Mouse (Mus musculus): Measurements from ENCODE around the gene Zdhhc22. TPM values are rescaled to one million over a fixed set of nuclear protein-coding genes. Genes with fewer than 3 reads are reported as not detected.

The Zdhhc22 gene
- polyA plus RNA-seq, 1 experiment: not detected

- H3K9ac ChIP-seq (ENCODE audit: low read depth, poor library complexity, severe bottlenecking): no peak overlapping the region
- H3K9me3 ChIP-seq (replicated peaks; ENCODE audit: control insufficient read depth, insufficient read depth, low read length, poor library complexity, severe bottlenecking): no peaks in the 10 kb centered on the region
- H3K27me3 ChIP-seq (ENCODE audit: control insufficient read depth, insufficient read depth, low read length, poor library complexity, severe bottlenecking): no peaks in the 10 kb centered on the region
- TF ChIP-seq EP300 (IDR thresholded peaks at IDR 0.05; ENCODE audit: insufficient read depth, low read depth, low read length) (no peak), CTCF (IDR thresholded peaks at IDR 0.05; ENCODE audit: low read depth, low read length) (no peak), POLR2A (IDR thresholded peaks at IDR 0.05; ENCODE audit: insufficient read depth, low read length) (no peak)
- H3K36me3 ChIP-seq (ENCODE audit: control insufficient read depth, insufficient read depth, low read length, poor library complexity, severe bottlenecking): peaks cover 31% of the 10 kb centered on the region
- no peak overlapping the region for H3K4me3 ChIP-seq (ENCODE audit: low read depth, low read length)
- no peaks in the 10 kb centered on the region for H3K4me1 ChIP-seq (ENCODE audit: control insufficient read depth, insufficient read depth, low read length)
- no peak overlapping the region for H3K27ac ChIP-seq (ENCODE audit: insufficient read depth, low read length)
Measured at GRCm38 (mm10) chr12:86965237-86965799, 24.9 kb downstream of the Zdhhc22 start.

- H3K4me1 ChIP-seq (ENCODE audit: control insufficient read depth, insufficient read depth, low read length): no peaks in the 10 kb centered on the region
- H3K27ac ChIP-seq (ENCODE audit: insufficient read depth, low read length): no peak overlapping the region
- TF ChIP-seq EP300 (IDR thresholded peaks at IDR 0.05; ENCODE audit: insufficient read depth, low read depth, low read length) (no peak), CTCF (IDR thresholded peaks at IDR 0.05; ENCODE audit: low read depth, low read length) (no peak), POLR2A (IDR thresholded peaks at IDR 0.05; ENCODE audit: insufficient read depth, low read length) (no peak)
- no peak overlapping the region for H3K9ac ChIP-seq (ENCODE audit: low read depth, poor library complexity, severe bottlenecking)
- no peaks in the 10 kb centered on the region for H3K27me3 ChIP-seq (ENCODE audit: control insufficient read depth, insufficient read depth, low read length, poor library complexity, severe bottlenecking)
- peaks cover 39% of the 10 kb centered on the region for H3K36me3 ChIP-seq (ENCODE audit: control insufficient read depth, insufficient read depth, low read length, poor library complexity, severe bottlenecking)
- H3K9me3 ChIP-seq (replicated peaks; ENCODE audit: control insufficient read depth, insufficient read depth, low read length, poor library complexity, severe bottlenecking): no peaks in the 10 kb centered on the region
- no peak overlapping the region for H3K4me3 ChIP-seq (ENCODE audit: low read depth, low read length)
Measured at GRCm38 (mm10) chr12:86964278-86965057, 25.8 kb downstream of the Zdhhc22 start.

- H3K27ac ChIP-seq (ENCODE audit: insufficient read depth, low read length): no peak overlapping the region
- H3K36me3 ChIP-seq (ENCODE audit: control insufficient read depth, insufficient read depth, low read length, poor library complexity, severe bottlenecking): peaks cover 49% of the 10 kb centered on the region
- no peaks in the 10 kb centered on the region for H3K4me1 ChIP-seq (ENCODE audit: control insufficient read depth, insufficient read depth, low read length)
- no peak overlapping the region for H3K4me3 ChIP-seq (ENCODE audit: low read depth, low read length)
- H3K9ac ChIP-seq (ENCODE audit: low read depth, poor library complexity, severe bottlenecking): no peak overlapping the region
- TF ChIP-seq POLR2A (IDR thresholded peaks at IDR 0.05; ENCODE audit: insufficient read depth, low read length): no peak
- TF ChIP-seq CTCF (IDR thresholded peaks at IDR 0.05; ENCODE audit: low read depth, low read length): no peak
- no peaks in the 10 kb centered on the region for H3K27me3 ChIP-seq (ENCODE audit: control insufficient read depth, insufficient read depth, low read length, poor library complexity, severe bottlenecking)
- H3K9me3 ChIP-seq (replicated peaks; ENCODE audit: control insufficient read depth, insufficient read depth, low read length, poor library complexity, severe bottlenecking): no peaks in the 10 kb centered on the region
Measured at GRCm38 (mm10) chr12:86961589-86962344, 28.5 kb downstream of the Zdhhc22 start.

- H3K9ac ChIP-seq (ENCODE audit: low read depth, poor library complexity, severe bottlenecking): no peak overlapping the region
- H3K36me3 ChIP-seq (ENCODE audit: control insufficient read depth, insufficient read depth, low read length, poor library complexity, severe bottlenecking): peaks cover 56% of the 10 kb centered on the region
- no peak overlapping the region for H3K27ac ChIP-seq (ENCODE audit: insufficient read depth, low read length)
- no peaks in the 10 kb centered on the region for H3K27me3 ChIP-seq (ENCODE audit: control insufficient read depth, insufficient read depth, low read length, poor library complexity, severe bottlenecking)
- no peaks in the 10 kb centered on the region for H3K9me3 ChIP-seq (replicated peaks; ENCODE audit: control insufficient read depth, insufficient read depth, low read length, poor library complexity, severe bottlenecking)
- no peak for TF ChIP-seq CTCF (IDR thresholded peaks at IDR 0.05; ENCODE audit: low read depth, low read length)
- TF ChIP-seq EP300 (IDR thresholded peaks at IDR 0.05; ENCODE audit: insufficient read depth, low read depth, low read length): no peak
- TF ChIP-seq POLR2A (IDR thresholded peaks at IDR 0.05; ENCODE audit: insufficient read depth, low read length): no peak
- H3K4me1 ChIP-seq (ENCODE audit: control insufficient read depth, insufficient read depth, low read length): no peaks in the 10 kb centered on the region
- H3K4me3 ChIP-seq (ENCODE audit: low read depth, low read length): no peak overlapping the region
Measured at GRCm38 (mm10) chr12:86960791-86961335, 29.4 kb downstream of the Zdhhc22 start.

- Histone ChIP-seq H3K27me3 (ENCODE audit: control insufficient read depth, insufficient read depth, low read length, poor library complexity, severe bottlenecking) (no peaks in the 10 kb centered on the region), H3K4me3 (ENCODE audit: low read depth, low read length) (no peak overlapping the region), H3K9ac (ENCODE audit: low read depth, poor library complexity, severe bottlenecking) (no peak overlapping the region), H3K9me3 (replicated peaks; ENCODE audit: control insufficient read depth, insufficient read depth, low read length, poor library complexity, severe bottlenecking) (no peaks in the 10 kb centered on the region), H3K36me3 (ENCODE audit: control insufficient read depth, insufficient read depth, low read length, poor library complexity, severe bottlenecking) (peaks cover 63% of the 10 kb centered on the region), H3K27ac (ENCODE audit: insufficient read depth, low read length) (no peak overlapping the region), H3K4me1 (ENCODE audit: control insufficient read depth, insufficient read depth, low read length) (no peaks in the 10 kb centered on the region)
- TF ChIP-seq EP300 (IDR thresholded peaks at IDR 0.05; ENCODE audit: insufficient read depth, low read depth, low read length) (no peak), CTCF (IDR thresholded peaks at IDR 0.05; ENCODE audit: low read depth, low read length) (peak; percentile 34)
Measured at GRCm38 (mm10) chr12:86960138-86960537, 30.1 kb downstream of the Zdhhc22 start.
